Mouse (Mus musculus) intestine, postnatal 0 days (tissue): ENCODE measurements around the gene Lgr5. TPM values are rescaled to one million over a fixed set of nuclear protein-coding genes. Genes with fewer than 3 reads are reported as not detected.
A peak's percentile ranks its signal among the peaks of the same experiment; 100 is the strongest.

Experiments used
- ATAC-seq: fragments of 200-750 bp; cut with Nextera tagmentation; 2 replicates; pipeline ENCODE4 v1.8.0; 2017; ENCODE audit warnings: mild to moderate bottlenecking, moderate TSS enrichment, moderate library complexity
- H3K27ac ChIP-seq: fragments of 300-500 bp; sonication (generic); 2 replicates; pipeline ENCODE4 v1.5.1; 2014; ENCODE audit warnings: mild to moderate bottlenecking, low read depth, low read length, moderate library complexity
- H3K27me3 ChIP-seq: fragments of 300-500 bp; sonication (generic); replicated peaks from 2 replicates; pipeline ENCODE4 v1.6.1; 2014; ENCODE audit warnings: low read length, mixed read lengths; ENCODE audit not compliant: control insufficient read depth, insufficient read depth
- H3K36me3 ChIP-seq: fragments of 300-500 bp; sonication (generic); 2 replicates; pipeline ENCODE4 v1.6.1; 2014; ENCODE audit warnings: mild to moderate bottlenecking, moderate library complexity; ENCODE audit not compliant: control insufficient read depth, insufficient read depth
- H3K4me1 ChIP-seq: fragments of 300-500 bp; sonication (generic); replicated peaks from 2 replicates; pipeline ENCODE4 v1.6.1; 2014; ENCODE audit warnings: antibody characterized with exemption, low read length, mixed read lengths; ENCODE audit not compliant: control insufficient read depth, insufficient read depth
- H3K4me2 ChIP-seq: fragments of 300-500 bp; sonication (generic); replicated peaks from 2 replicates; pipeline ENCODE4 v1.6.1; 2014; ENCODE audit warnings: low read depth, mild to moderate bottlenecking, moderate library complexity
- H3K4me3 ChIP-seq: fragments of 300-500 bp; sonication (generic); 2 replicates; pipeline ENCODE4 v1.5.1; 2014; ENCODE audit warnings: low read depth, low read length
- H3K9ac ChIP-seq: fragments of 300-500 bp; sonication (generic); 2 replicates; pipeline ENCODE4 v1.6.1; 2014; ENCODE audit warnings: mild to moderate bottlenecking, low read depth, low read length
- H3K9me3 ChIP-seq: fragments of 300-500 bp; sonication (generic); 2 replicates; pipeline ENCODE4 v1.6.1; 2016; ENCODE audit warnings: mixed run types; ENCODE audit not compliant: control insufficient read depth
- CTCF ChIP-seq: sonication (generic); IDR thresholded peaks from 2 replicates; pipeline ENCODE4 v1.5.1; 2016; ENCODE audit warnings: low read depth, mild to moderate bottlenecking, control low read depth, antibody characterized with exemption, moderate library complexity
- WGBS: fragments of 180-500 bp; shearing (Covaris S2); extraction: QIAGEN DNeasy Blood & Tissue Kit; methylation state at CpG from one replicate; pipeline ENCODE4 v1.1.7; 2014; 5-methylcytosine and 5-hydroxymethylcytosine counted together
- polyA plus RNA-seq: library from polyadenylated mRNA; unstranded; fragments of >200 nt; fragmentation: Nextera tagmentation; extraction: Ambion mirVana; gene quantifications from 2 replicates; pipeline ENCODE4 v1.2.1, GENCODE M21; 2015

The Lgr5 gene
- polyA plus RNA-seq, 1 experiment from 2014 or later = 2.5 TPM

DNA sequence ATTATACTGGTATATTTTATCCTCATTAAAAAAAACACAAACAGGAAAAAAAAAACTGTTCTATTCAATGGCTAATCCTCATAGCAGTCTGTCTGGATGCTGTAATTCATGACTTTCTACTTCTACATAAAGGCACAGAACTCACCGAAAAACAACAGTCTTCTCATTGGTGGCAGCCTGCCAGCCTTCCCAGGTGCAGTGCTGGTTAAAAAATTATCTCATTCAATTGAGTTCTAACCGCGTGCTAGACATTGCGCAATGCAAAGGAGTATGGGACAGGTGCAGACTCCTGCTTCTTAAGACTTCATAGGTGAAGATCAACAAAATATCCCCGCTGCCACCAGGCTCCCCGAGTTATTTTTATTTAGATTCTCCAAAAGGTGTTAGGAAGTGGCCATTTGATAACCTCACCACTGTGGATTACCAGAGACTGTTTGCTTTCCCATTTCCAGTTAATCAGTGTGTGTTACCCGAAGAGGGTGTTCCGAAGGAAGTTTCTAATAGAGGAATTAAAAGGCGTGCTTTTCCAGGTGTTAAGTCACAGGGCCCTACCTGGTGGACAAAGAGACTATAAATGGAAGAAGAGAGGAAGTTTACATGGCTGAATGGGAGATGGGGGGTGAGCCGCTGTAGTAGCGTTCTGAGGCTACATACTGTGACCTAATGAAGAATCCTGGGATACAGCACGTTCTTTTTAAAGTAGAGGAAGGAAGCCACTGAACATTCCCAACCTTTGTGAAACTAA, 26.3 kb downstream of the Lgr5 start:
- no peak for TF ChIP-seq CTCF
- WGBS = 37% methylated on average over 12 of the region's 12 CpGs
- Histone ChIP-seq H3K36me3 (no peaks in the 10 kb centered on the region), H3K9ac (no peak overlapping the region), H3K4me2 (peak overlapping the region; percentile 44), H3K4me3 (no peak overlapping the region), H3K4me1 (no peaks in the 10 kb centered on the region), H3K27ac (no peak overlapping the region), H3K27me3 (no peaks in the 10 kb centered on the region), H3K9me3 (no peaks in the 10 kb centered on the region)
- ATAC-seq = peak; percentile 88

- no peak for ATAC-seq
- 53% methylated on average over 12 of the region's 12 CpGs for whole genome bisulfite sequencing
Observed at GRCm38 (mm10) chr10:115556738-115557242, 30.8 kb downstream of the Lgr5 start.

GRCm38 (mm10) chr10:115555191-115555765, 32.3 kb downstream of the Lgr5 start:
- WGBS = 30% methylated on average over 2 of the region's 2 CpGs
- H3K4me1 ChIP-seq = no peaks in the 10 kb centered on the region
- H3K27me3 ChIP-seq = no peaks in the 10 kb centered on the region
- H3K9me3 ChIP-seq = no peaks in the 10 kb centered on the region
- TF ChIP-seq CTCF = no peak
- no peak for ATAC-seq
- H3K36me3 ChIP-seq = no peaks in the 10 kb centered on the region
- H3K27ac ChIP-seq = no peak overlapping the region
- H3K9ac ChIP-seq = no peak overlapping the region
- H3K4me3 ChIP-seq = no peak overlapping the region
- no peak overlapping the region for H3K4me2 ChIP-seq

More at GRCm38 (mm10) chr10:115556738-115557242, 30.8 kb downstream of the Lgr5 start:
- H3K4me2 ChIP-seq = no peak overlapping the region
- H3K9ac ChIP-seq = no peak overlapping the region
- no peak for TF ChIP-seq CTCF
- no peaks in the 10 kb centered on the region for H3K4me1 ChIP-seq
- no peaks in the 10 kb centered on the region for H3K36me3 ChIP-seq
- no peak overlapping the region for H3K27ac ChIP-seq
- H3K4me3 ChIP-seq = no peak overlapping the region
- H3K27me3 ChIP-seq = no peaks in the 10 kb centered on the region
- H3K9me3 ChIP-seq = no peaks in the 10 kb centered on the region

- Histone ChIP-seq H3K4me3 (no peak overlapping the region), H3K9me3 (no peaks in the 10 kb centered on the region), H3K27ac (no peak overlapping the region), H3K9ac (no peak overlapping the region), H3K4me2 (no peak overlapping the region), H3K36me3 (no peaks in the 10 kb centered on the region), H3K27me3 (no peaks in the 10 kb centered on the region), H3K4me1 (no peaks in the 10 kb centered on the region)
- 81% methylated on average over 11 of the region's 11 CpGs for WGBS
- ATAC-seq = no peak
- no peak for TF ChIP-seq CTCF
Observed at GRCm38 (mm10) chr10:115553352-115554113, 34.0 kb downstream of the Lgr5 start.

DNA sequence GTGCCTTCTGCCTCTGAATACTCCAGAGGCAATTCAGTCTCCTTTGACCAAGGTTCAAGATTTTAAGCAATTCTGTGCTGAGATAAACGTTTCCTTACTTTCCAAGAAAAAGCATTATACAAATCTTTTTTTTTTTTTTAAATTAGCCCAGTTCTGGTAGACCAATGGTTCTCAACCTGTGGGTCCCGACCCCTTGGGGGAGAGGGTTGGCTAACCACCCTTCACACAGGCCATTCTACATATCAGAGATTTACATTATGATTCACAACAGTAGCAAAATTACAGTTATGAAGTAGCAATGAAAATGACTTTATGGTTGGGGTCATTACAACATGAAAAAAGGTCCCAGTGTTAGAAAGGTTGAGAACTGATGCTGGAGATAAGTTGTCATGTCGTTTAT, 36.5 kb downstream of the Lgr5 start:
- Histone ChIP-seq H3K27ac (no peak overlapping the region), H3K4me1 (no peaks in the 10 kb centered on the region), H3K9ac (no peak overlapping the region), H3K4me3 (no peak overlapping the region), H3K4me2 (no peak overlapping the region), H3K36me3 (no peaks in the 10 kb centered on the region), H3K9me3 (no peaks in the 10 kb centered on the region), H3K27me3 (no peaks in the 10 kb centered on the region)
- no peak for TF ChIP-seq CTCF
- WGBS = 57% methylated on average over 3 of the region's 3 CpGs
- ATAC-seq = no peak

DNA sequence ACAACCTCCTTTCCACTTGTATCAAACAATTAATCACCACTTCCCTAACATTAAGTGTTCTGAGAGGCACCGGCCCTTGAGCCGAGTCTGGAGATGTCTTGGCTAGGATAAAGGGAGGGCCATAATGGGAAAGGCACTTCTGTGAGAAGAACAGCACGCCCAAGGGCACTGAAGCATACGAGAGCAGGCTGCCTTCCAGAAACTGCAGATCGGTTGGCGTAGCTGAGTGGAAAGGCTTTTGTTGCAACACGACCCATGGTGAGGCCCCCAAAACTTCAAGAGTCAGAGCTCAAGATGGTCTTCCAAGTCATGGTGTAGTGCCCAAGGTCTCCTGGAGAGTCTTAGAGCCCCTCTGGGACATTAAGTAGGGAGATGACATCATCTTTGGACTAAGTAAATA, 37.3 kb downstream of the Lgr5 start:
- no peaks in the 10 kb centered on the region for H3K9me3 ChIP-seq
- WGBS = 84% methylated on average over 7 of the region's 7 CpGs
- ATAC-seq = no peak
- no peaks in the 10 kb centered on the region for H3K36me3 ChIP-seq
- no peaks in the 10 kb centered on the region for H3K4me1 ChIP-seq
- no peaks in the 10 kb centered on the region for H3K27me3 ChIP-seq
- H3K4me3 ChIP-seq = no peak overlapping the region
- no peak overlapping the region for H3K9ac ChIP-seq
- no peak overlapping the region for H3K4me2 ChIP-seq
- no peak for TF ChIP-seq CTCF
- H3K27ac ChIP-seq = no peak overlapping the region
